Comparison of ENCODE assay signal across 8 mouse cellular contexts in the genomic region with DNA sequence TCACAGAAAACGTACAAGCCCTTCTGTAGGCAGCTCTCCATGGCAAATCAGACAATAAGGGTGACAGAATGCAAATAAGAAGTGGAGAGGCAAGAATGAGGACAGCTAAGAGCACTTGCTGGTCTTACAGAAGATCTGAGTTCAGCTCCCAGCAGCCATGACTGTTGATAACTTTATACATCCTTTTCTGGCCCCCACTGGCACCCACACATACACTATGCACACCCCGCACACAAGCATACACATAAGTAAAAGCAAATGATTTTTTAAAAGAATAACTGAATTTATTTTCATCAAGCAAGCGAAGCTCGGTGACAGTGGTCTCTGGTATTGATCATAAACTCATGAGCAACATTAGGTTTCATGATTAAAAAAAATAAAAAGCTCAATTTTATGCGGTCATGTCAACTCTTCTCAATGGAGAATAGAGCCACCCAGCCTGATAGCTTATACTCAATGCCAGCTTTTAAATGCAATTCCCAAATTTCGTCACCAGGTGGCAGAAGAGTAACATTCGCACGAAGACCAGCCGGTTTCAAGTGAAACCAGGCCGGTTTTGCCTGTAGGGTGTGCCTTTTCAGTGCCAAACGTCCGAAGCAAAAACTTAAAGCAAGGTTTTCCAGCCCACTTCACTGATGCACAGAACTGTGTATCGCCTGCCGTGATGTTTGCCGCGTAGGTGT.
DNase-seq lines count a peak whose midpoint lies in the region; ATAC-seq and TF ChIP-seq lines count a peak whose summit lies in the region.

No protein-coding gene starts in this region.

- H3K4me3 ChIP-seq in cerebellum, adult 2 months (replicated peaks; ENCODE audit: insufficient read depth, low read depth, low read length): peak overlapping the region; percentile 34
- H3K4me3 ChIP-seq in hindbrain, embryonic 10.5 days: peak overlapping the region; percentile 41
- peak overlapping the region; percentile 16; the same call in 1 of the 2 replicates for H3K4me3 ChIP-seq in lung, embryonic 15.5 days

- H3K9me3 ChIP-seq in hindbrain, embryonic 10.5 days: no peaks in the 10 kb centered on the region
- H3K9me3 ChIP-seq in lung, embryonic 15.5 days: no peaks in the 10 kb centered on the region

- no peak for TF ChIP-seq POLR2A in cerebellum, adult 2 months (IDR thresholded peaks at IDR 0.05; ENCODE audit: borderline replicate concordance, insufficient read depth, low read length)

- WGBS in cerebellum, adult 2 months: 11% methylated on average over 16 of the region's 16 CpGs
- WGBS in hindbrain, embryonic 10.5 days: 16% methylated on average over 16 of the region's 16 CpGs
- WGBS in lung, embryonic 15.5 days: 14% methylated on average over 16 of the region's 16 CpGs

- DNase-seq in MN1 (ENCODE audit: low spot score): peak; percentile 89
- DNase-seq in cerebellum, adult 2 months: peak; percentile 63 to 67
- DNase-seq in forelimb bud, embryonic 11.5 days (ENCODE audit: low read depth, low spot score): peak; percentile 91
- peak; percentile 83 for DNase-seq in hindbrain, embryonic 10.5 days (ENCODE audit: low spot score)
- DNase-seq in layer of hippocampus, adult 9-10 months (ENCODE audit: low spot score): peak; percentile 92
- DNase-seq in ovary, adult 18-20 months (ENCODE audit: low spot score): peak; percentile 59
- peak; percentile 60 to 79 for DNase-seq in thymus, postnatal 10 days (ENCODE audit: low spot score in 2 of 2)

- no peaks in the 10 kb centered on the region for H3K36me3 ChIP-seq in hindbrain, embryonic 10.5 days
- H3K36me3 ChIP-seq in lung, embryonic 15.5 days: no peaks in the 10 kb centered on the region

- TF ChIP-seq CTCF in cerebellum, adult 2 months (IDR thresholded peaks at IDR 0.05; ENCODE audit: borderline replicate concordance, insufficient read depth, low read depth, low read length): peak; percentile 75

- H3K4me1 ChIP-seq in cerebellum, adult 2 months (ENCODE audit: control insufficient read depth, insufficient read depth, low read length): no peaks in the 10 kb centered on the region
- peaks cover 30% of the 10 kb centered on the region for H3K4me1 ChIP-seq in hindbrain, embryonic 10.5 days (replicated peaks)
- H3K4me1 ChIP-seq in lung, embryonic 15.5 days: peaks cover 26% of the 10 kb centered on the region

- peak overlapping the region; percentile 48 for H3K4me2 ChIP-seq in lung, embryonic 15.5 days

- H3K27ac ChIP-seq in cerebellum, adult 2 months (ENCODE audit: insufficient read depth, low read length): no peak overlapping the region
- H3K27ac ChIP-seq in hindbrain, embryonic 10.5 days: peak overlapping the region; percentile 82
- peak overlapping the region; percentile 54 for H3K27ac ChIP-seq in lung, embryonic 15.5 days

- H3K9ac ChIP-seq in lung, embryonic 15.5 days: peak overlapping the region; percentile 13; the same call in 1 of the 2 replicates

- no peak for ATAC-seq in lung, embryonic 15.5 days (ENCODE audit: borderline replicate concordance, extremely low read depth, low FRiP score, low TSS enrichment)

- H3K27me3 ChIP-seq in cerebellum, adult 2 months (ENCODE audit: control insufficient read depth, insufficient read depth, low read length): no peaks in the 10 kb centered on the region
- H3K27me3 ChIP-seq in hindbrain, embryonic 10.5 days (ENCODE audit: insufficient read depth, poor library complexity, severe bottlenecking): no peaks in the 10 kb centered on the region; the same call in 1 of the 2 replicates
- H3K27me3 ChIP-seq in lung, embryonic 15.5 days: no peaks in the 10 kb centered on the region
